Mouse (Mus musculus) adrenal gland, adult 18-20 months (tissue): Measurements from ENCODE around the gene Prrt1. TPM values are rescaled to one million over a fixed set of nuclear protein-coding genes. Genes with fewer than 3 reads are reported as not detected.

Experiments used
- DNase-seq, 2 experiments: peaks; one replicate each; pipeline ENCODE4 v3.0.0; 2021 to 2022; ENCODE audit warnings: low spot score in 2 of 2
- total RNA-seq, 2 experiments: library from RNA; stranded (reverse); gene quantifications; 1 replicate in 1 of 2; 2 replicates in 1 of 2; pipeline ENCODE4 v1.2.3; 2021

The Prrt1 gene
- total RNA-seq, 2 experiments from 2014 or later = 10.4 to 17.9 TPM

DNA sequence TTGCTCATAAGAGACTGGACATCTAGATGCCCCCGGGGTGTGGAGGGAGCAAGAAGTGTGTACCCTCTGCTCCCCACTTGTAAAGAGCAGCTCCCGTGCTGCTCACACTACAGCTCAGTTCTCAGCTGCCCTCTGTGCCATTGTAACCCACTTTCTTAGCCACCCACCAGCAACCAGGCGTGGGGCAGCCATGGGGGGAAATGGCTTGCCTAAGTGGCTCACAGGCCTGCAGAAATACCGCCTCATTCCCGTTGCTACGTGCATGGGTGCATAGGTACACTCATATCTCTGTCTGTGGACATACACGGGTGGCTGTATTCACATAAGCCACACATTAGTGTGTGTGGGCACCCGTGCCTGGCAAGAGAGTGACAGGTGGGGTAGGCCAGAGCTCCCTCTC, 33.6 kb downstream of the Prrt1 start:
- no peak for DNase-seq

DNA sequence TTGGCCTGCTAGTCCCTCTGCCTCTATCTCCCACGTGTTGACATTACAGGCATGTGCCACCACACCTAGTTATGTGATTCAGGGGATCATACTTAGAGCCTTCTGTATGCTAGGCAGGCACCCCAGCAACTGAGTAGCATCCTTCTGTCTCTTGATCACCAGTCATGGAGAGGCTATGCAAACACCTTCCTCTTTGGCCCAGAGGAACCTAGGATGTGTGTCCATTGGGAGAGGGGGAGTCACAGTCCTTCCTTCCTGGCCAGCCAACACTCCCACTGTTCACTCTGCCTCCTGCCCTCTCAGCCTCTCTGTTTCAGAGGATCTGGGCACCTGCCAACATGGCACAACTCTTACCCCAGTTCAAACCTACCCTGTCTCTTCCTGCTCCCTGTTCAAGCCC, 34.2 kb downstream of the Prrt1 start:
- no peak for DNase-seq

DNA sequence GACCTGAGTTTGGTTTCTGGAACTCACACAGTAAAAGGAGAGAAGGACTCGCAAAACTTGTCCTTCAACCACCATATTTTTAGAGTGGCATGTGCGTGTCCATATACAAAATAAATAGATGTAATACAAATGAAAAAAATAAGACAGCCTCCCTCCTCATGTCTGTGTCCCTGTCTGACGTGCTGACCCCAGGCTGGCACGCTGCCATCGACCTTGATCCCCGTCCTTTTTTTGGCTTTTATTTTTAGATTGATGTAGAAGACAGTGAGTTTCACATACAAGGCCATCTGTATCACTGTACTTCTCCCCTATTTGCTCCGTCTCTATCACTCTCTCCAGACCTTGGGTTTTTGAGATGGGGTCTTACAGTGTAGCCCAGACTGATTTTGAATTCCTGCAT, 35.1 kb downstream of the Prrt1 start:
- DNase-seq = no peak

DNA sequence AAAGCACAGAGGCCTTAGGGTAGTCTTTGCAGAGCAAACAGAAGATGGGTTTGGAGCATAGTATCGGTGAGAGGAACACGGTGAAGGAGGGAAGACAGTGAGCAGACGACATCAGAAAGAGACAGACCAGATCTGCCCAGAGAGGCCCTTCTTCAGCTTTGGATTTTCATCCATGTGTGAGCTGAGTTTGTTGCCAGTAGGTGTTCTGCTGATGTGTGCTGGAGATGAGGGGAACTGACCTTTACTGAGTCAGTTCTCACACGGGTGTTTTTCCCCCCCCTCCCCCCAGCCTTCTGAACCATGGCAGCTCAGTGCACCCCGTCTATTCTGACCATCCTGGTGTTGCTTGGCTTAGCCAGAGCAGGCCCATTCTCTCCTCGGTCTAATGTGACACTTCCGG, 40.9 kb downstream of the Prrt1 start, which contains the start of gene Tnxb:
Gene Tnxb, plus strand, starts transcription at position 301 of the 400 bp plus-strand sequence.
- no peak for DNase-seq

DNA sequence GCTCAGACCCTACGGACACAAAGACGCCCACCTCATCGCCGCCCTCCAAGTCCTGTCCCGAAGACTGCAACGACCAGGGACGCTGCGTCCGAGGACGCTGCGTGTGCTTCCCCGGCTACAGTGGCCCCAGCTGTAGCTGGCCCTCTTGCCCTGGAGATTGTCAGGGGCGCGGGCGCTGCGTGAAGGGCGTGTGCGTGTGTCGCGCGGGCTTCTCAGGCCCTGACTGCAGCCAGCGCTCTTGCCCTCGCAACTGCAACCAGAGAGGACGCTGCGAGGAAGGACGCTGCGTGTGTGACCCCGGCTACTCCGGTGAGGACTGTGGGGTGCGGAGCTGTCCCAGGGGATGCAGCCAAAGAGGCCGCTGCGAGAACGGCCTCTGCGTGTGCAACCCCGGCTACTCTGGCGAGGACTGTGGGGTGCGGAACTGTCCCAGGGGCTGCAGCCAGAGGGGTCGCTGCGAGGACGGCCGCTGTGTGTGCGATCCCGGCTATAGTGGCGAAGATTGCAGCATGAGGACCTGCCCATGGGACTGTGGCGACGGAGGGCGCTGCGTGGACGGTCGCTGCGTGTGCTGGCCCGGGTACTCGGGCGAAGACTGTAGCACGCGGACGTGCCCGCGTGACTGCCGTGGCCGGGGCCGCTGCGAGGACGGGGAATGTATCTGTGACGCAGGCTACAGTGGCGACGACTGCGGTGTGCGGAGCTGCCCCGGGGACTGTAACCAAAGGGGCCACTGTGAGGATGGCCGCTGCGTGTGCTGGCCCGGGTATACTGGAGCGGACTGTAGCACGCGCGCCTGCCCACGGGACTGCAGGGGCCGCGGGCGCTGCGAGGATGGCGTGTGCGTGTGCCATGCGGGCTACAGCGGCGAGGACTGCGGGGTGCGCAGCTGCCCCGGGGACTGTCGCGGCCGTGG, 42.1 kb downstream of the Prrt1 start:
- DNase-seq = no peak

DNA sequence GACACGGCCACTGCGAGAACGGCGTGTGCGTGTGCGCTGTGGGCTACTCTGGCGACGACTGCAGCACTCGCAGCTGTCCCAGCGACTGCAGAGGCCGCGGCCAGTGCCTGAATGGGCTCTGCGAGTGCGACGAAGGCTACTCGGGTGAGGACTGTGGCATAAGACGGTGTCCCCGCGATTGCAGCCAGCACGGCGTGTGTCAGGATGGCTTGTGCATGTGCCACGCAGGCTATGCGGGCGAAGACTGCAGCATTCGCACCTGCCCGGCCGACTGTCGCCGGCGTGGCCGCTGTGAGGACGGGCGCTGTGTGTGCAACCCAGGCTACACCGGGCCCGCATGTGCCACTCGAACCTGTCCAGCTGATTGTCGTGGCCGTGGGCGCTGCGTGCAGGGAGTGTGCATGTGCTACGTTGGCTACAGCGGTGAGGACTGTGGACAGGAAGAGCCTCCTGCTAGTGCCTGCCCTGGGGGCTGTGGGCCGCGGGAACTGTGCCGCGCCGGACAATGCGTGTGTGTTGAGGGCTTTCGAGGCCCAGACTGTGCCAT, 43.0 kb downstream of the Prrt1 start:
- DNase-seq = no peak

DNA sequence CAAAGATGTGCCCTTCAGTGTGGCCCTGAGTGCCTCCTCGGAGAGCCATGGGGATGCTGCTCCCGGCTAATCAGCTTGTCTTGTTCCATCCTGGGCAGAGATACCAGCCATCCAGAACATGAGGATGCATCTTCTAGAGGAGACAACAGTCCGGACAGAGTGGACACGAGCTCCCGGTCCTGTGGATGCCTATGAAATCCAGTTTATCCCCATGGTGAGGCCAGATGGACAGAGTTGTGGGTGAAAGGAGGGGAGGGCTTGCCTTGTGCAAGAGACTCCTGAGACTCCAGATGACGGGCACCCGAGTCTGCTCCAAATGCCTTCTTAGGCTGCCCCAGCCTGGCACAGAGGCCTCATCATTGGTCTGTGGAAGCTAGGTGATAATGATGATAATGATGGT, 43.8 kb downstream of the Prrt1 start:
- DNase-seq = no peak

DNA sequence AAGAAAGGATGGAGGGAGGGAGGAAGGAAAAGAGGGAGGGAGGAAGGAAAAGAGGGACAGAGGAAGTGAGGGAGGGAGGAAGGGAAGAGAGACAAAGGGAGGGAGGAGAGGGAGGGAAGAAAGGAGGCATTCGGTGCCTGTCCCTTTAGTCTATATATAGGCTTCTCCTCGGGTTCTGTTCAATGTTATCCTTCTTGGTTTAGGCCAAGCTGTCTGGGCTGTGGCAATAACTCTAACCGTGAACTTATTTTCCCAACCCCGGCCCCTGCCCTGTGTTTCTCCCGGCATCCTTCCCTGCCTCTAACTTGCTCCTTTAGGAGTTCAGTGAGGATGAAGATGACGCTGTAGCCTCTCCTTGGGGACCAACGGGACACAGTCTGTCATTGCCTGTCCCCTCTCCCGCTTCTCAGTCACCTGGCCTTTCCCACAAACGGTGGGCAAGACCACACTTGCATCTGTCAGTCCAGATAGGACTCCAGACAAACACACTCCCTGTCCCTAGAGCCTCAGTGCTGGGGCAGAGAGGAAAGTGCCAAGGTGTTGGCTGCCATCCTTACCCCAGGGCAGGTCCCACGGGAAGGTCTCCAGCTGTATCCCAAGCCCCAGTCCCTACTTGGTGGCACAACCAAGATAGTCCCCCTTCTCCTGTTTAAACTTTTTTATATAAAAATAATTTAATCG, 45.3 kb downstream of the Prrt1 start:
- no peak for DNase-seq

DNA sequence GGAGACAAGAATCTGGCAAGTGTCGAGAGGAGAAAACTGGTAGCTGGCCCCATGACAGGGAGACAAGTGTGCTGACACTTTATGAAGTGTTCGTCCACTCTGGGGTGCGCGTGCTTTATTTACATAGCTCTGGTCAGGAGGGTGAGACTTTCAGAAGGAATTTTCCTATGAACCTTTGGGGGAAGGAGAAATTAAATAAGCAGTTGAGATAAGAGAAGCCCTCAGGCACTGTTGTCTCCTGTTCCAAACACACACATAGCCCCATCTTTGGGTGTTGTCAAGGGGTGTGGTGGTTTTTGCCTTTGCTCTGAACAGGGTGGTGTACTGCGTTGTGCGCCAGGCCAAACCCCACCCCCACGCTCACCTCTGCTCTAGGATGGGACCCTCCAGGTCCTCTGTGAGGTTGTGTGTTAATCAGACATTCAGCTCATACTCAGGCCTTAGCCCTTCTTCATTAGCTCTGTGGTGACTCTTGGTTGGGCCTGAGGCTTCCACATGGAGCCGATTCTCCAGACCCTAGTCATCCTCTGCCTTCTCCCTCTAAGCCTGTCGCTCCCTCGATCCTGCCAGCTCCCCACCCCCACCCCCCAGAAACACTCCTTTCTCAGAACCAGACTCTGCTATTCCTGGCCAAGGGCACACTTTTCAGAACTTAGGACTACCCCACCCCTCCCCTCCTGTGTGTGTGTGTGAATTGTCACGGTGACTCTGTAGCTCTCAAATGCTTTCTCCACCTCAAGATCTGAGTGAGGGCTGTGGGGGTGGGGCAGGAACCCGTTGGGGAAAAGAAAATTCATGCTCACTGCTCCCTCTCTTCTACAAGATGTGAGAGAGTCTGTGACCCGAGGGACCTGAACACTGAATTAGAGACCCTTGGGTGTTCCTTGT, 46.1 kb downstream of the Prrt1 start:
- no peak for DNase-seq

DNA sequence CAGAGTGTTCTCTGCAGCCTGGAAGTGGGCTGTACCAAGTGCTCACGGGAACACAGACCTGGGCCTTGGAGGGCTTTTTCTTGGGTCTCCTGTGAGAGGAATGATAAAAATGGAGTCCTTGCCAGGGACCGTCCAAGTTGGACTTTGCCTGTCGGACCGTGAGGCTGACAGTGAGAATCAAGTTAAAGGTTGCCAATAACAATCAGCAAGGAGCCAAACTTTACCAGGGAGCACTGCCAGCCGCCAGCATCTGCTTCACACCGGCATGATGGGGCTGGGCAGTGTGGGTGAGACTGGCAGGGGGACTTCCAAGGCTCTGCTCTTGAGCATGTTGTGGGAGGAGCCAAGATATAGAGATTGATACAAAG, 46.7 kb downstream of the Prrt1 start:
- no peak for DNase-seq

DNA sequence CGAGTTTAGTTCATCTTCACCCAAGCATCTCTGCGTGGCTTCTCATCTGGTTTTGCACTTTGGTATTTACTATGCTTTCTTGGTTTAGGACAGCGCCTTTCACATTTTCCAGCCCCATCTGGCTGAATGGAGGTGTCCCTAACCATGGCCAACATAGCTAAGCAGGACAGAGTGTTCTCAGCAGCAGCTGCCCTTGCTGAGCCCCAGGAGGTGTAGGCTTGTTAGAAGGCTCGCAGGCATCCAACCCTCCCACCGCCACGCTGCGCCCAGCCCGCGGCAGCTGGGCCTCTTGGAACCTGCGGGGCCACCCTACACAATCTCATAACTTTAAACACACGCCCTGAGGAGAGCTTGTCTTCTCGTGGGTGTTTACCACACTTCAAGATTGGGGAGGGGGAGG, 47.3 kb downstream of the Prrt1 start:
- no peak for DNase-seq

DNA sequence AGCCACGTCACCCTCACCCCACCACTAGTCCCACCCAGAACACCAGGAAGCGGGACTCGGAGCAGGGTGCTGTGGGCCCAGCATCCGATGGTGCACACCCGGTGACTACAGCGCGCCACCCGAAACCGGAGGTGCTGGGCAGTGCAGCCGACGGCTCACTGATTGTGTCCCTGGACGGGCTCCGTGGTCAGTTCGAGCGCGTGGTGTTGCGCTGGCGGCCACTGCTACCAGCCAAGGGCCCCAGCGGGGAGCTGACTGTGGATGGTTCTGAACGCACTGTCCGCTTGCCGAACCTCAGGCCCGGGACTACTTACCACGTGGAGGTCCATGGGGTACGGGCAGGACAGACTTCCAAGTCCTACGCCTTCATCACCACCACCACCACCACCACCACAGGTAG, 50.9 kb downstream of the Prrt1 start:
- no peak for DNase-seq

DNA sequence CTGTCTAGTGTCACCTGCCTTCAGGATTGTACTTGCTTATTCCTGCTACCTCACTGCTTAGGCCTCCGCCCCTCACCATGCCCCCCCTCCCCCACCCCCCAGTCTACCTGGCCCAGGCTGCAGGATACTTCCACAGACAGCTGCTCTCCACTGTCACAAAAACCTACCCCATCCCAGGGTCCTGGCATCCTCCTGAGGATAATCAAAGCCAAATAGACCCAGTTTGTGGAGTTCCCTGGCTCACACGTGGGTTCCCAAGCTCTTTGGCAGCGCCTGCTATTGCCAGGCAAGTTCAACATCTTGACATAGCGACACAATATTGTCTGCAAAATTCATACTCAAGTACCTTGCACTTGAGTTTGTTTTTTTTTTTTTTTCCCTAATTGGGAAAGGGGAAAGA, 51.3 kb downstream of the Prrt1 start:
- DNase-seq = no peak

DNA sequence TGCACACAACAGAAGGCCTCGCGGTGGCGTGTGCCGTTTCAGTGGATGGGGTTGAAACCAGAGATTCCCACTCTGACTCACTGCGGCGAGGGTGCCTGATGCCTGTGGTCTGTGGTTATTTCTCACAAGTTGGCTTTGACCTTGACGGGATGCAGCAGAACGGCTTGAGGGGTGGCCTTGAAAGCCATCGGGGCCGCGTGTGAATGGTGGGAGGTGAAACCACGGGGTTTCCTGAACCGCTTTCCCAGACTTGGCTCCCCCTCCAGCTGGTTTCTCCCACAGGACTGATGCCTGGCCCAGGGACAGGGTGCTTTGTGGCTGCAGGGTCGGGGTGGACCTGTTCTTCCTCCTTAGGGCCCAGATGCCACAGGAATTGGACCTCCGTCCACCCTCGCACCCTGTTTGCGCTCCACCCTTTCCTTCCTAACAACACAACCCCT, 51.8 kb downstream of the Prrt1 start:
- peak in 1 of 2 experiments; percentile 39 for DNase-seq

DNA sequence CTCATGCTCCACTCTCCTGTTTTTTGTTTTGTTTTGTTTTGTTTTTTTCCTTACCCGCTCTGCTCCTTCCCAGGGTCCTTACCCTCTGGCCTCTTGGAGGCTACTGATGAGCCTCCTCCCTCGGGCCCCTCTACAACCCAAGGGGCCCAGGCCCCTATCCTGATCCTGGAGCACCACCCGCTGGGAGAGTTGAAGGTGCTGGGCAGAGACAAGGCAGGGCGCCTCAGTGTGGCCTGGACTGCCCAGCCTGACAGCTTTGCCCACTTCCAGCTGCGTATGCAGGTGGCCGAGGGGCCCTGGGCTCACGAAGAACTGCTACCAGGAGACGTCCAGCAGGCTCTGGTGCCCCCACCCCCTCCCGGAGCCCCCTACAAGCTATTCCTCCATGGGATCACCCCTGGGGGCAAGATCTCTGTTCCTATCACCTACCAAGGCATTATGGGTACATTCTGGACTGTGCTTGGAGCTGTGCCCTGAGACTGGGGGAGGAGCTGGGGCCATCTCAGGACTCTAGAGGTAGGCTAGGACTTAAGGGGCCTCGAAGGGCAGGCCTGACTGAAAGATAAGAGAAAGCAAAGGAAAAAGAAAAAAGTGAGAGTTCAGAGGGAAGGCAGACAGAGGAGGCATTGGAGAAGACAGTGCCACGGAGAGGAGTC, 52.7 kb downstream of the Prrt1 start:
- DNase-seq = no peak

Other genes with a start within 250 kb of the Prrt1 start
- 1 to 10 TPM; 2.4 to 3.7 TPM for gene BC051142, start 230.7 kb upstream of the Prrt1 start, total RNA-seq
- gene Btnl4, start 152.2 kb upstream of the Prrt1 start, total RNA-seq = not detected
- not detected for gene Btnl6, start 112.2 kb upstream of the Prrt1 start, total RNA-seq
- gene Notch4, start 65.3 kb upstream of the Prrt1 start, total RNA-seq = 10 to 100 TPM; 26.2 to 31.5 TPM
- 1 to 10 TPM; 4.8 to 7.3 TPM for gene Gpsm3, start 39.7 kb upstream of the Prrt1 start, total RNA-seq
- gene Pbx2, start 38.3 kb upstream of the Prrt1 start, total RNA-seq = 10 to 100 TPM; 32.4 to 40.9 TPM
- under 1 TPM; 0.73 to 0.86 TPM for gene Ager, start 31.7 kb upstream of the Prrt1 start, total RNA-seq
- 10 to 100 TPM; 71.8 to 86.7 TPM for gene Rnf5, start 25.8 kb upstream of the Prrt1 start, total RNA-seq
- 100 to 1,000 TPM; 106 to 112 TPM for gene Agpat1, start 25.3 kb upstream of the Prrt1 start, total RNA-seq
- 1 to 10 TPM; 1.9 to 3.9 TPM for gene Egfl8, start 13.6 kb upstream of the Prrt1 start, total RNA-seq
- 10 to 100 TPM; 56.9 to 71.5 TPM for gene Ppt2, start 1.0 kb upstream of the Prrt1 start, total RNA-seq
- 10 to 100 TPM; 12.8 to 17.5 TPM for gene Fkbpl, start 15.2 kb downstream of the Prrt1 start, total RNA-seq
- gene Atf6b, start 17.6 kb downstream of the Prrt1 start, total RNA-seq = 10 to 100 TPM; 46.5 to 48.6 TPM
- gene Tnxb, start 41.0 kb downstream of the Prrt1 start, total RNA-seq = 10 to 100 TPM; 19.8 to 25.2 TPM
- 100 to 1,000 TPM in 1 of 2 experiments, 10 to 100 TPM in 1; 99.1 to 174 TPM for gene C4b, start 114.3 kb downstream of the Prrt1 start, total RNA-seq
- over 10,000 TPM in 1 of 2 experiments, 1,000 to 10,000 TPM in 1; 3,976 to 16,190 TPM for gene Cyp21a1, start 175.0 kb downstream of the Prrt1 start, total RNA-seq
- gene Stk19, start 207.4 kb downstream of the Prrt1 start, total RNA-seq = 10 to 100 TPM; 54.2 to 62.5 TPM
- gene Dxo, start 207.5 kb downstream of the Prrt1 start, total RNA-seq = 10 to 100 TPM; 75.5 to 82.1 TPM
- 10 to 100 TPM; 60.8 to 65.9 TPM for gene Skiv2l, start 220.7 kb downstream of the Prrt1 start, total RNA-seq
- gene Nelfe, start 220.9 kb downstream of the Prrt1 start, total RNA-seq = 10 to 100 TPM; 46.1 to 54.5 TPM
- 10 to 100 TPM; 14.6 to 38.9 TPM for gene Cfb, start 233.0 kb downstream of the Prrt1 start, total RNA-seq
- 10 to 100 TPM in 1 of 2 experiments, 1 to 10 TPM in 1; 9.9 to 12.4 TPM for gene Zbtb12, start 249.9 kb downstream of the Prrt1 start, total RNA-seq